Mouse (Mus musculus): ENCODE data around the gene Ccdc142. TPM values are rescaled to one million over a fixed set of nuclear protein-coding genes. Genes with fewer than 3 reads are reported as not detected.

Ccdc142 gene
- polyA plus RNA-seq, 1 experiment from 2014 or later = 1.7 TPM

DNA sequence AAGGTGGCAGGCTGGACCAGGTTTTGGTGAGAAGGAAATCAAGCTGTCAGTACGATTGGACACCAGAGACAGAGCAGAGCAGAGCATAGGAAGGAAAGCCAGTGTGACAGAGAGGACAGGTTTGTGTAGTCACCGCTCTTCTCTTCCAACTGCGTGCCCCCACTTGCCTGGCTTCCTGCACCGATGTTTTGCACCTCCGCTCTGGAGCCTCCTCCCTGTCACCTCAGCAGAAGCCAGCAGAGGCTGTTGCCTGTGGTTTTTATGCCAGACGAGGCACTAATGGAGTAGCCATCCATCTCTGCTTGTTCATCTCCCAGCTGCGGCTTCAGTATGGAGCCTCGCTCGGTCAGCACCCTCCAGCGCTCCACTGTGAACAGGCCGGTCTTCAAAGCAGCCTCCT is 41.5 kb downstream of the Ccdc142 start:
- 68% methylated on average over 11 of the region's 11 CpGs for WGBS
- ATAC-seq = no peak
- H3K4me1 ChIP-seq (ENCODE audit: control insufficient read depth, insufficient read depth, low read length) = peaks cover 21% of the 10 kb centered on the region

DNA sequence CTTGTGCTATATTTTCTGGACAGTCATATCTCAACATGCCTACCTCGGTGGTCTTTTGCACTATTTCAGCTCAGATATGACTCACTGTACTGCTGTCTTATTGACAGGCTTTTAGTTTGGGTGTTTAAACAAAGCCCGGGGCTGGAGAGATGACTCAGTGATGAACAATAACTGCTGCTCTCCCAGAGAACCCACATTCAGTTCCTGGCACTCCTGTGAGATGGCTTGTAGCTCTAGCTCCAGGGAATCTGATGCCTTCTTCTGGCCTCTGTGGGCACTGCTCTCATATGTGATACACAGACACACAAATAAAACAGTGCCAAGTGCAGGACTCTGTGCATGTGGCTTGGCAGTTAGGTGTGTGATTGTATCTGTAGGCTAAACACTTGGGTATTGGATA is 43.8 kb downstream of the Ccdc142 start:
- no peak overlapping the region for H3K9ac ChIP-seq (ENCODE audit: low read depth, low read length)
- H3K4me3 ChIP-seq (ENCODE audit: low read length) = no peak overlapping the region
- 0 out of 2 replicates have a peak, but pooled peaks cover 8% of the 10 kb centered on the region for H3K36me3 ChIP-seq (ENCODE audit: control insufficient read depth, insufficient read depth, low read length)
- no peak overlapping the region for H3K4me2 ChIP-seq (ENCODE audit: low read depth, low read length)
- WGBS = 69% methylated on average over 2 of the region's 2 CpGs
- no peak for ATAC-seq
- no peak overlapping the region for H3K27ac ChIP-seq (ENCODE audit: low read length)
- no peaks in the 10 kb centered on the region for H3K27me3 ChIP-seq (replicated peaks; ENCODE audit: control insufficient read depth, insufficient read depth, low read length)
- peaks cover 12% of the 10 kb centered on the region for H3K4me1 ChIP-seq (ENCODE audit: control insufficient read depth, insufficient read depth, low read length)
- H3K9me3 ChIP-seq (ENCODE audit: control insufficient read depth, low read length) = no peaks in the 10 kb centered on the region

More for the DNA sequence above, 41.5 kb downstream of the Ccdc142 start:
- no peaks in the 10 kb centered on the region for H3K9me3 ChIP-seq (ENCODE audit: control insufficient read depth, low read length)
- H3K4me3 ChIP-seq (ENCODE audit: low read length) = no peak overlapping the region
- H3K27ac ChIP-seq (ENCODE audit: low read length) = no peak overlapping the region
- H3K27me3 ChIP-seq (replicated peaks; ENCODE audit: control insufficient read depth, insufficient read depth, low read length) = no peaks in the 10 kb centered on the region
- H3K4me2 ChIP-seq (ENCODE audit: low read depth, low read length) = no peak overlapping the region; the same call in 1 of the 2 replicates
- H3K36me3 ChIP-seq (ENCODE audit: control insufficient read depth, insufficient read depth, low read length) = peaks cover 6% of the 10 kb centered on the region; the same call in 1 of the 2 replicates
- no peak overlapping the region for H3K9ac ChIP-seq (ENCODE audit: low read depth, low read length)

DNA sequence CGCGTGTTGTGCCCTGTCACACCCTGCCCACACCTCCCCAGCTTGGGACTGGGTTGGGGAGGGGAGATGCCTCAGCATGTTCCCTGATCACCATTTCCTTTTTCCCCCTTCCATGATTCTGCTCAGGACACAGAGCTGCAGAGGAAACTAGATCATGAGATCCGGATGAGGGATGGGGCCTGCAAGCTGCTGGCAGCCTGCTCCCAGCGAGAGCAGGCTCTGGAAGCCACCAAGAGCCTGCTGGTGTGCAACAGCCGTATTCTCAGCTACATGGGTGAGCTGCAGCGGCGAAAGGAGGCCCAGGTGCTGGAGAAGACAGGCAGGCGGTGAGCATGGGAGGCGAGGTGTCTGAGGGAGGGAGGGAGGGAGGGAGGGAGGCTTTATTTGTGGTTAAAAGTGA is 44.4 kb downstream of the Ccdc142 start:
- Histone ChIP-seq H3K9me3 (ENCODE audit: control insufficient read depth, low read length) (no peaks in the 10 kb centered on the region), H3K4me3 (ENCODE audit: low read length) (no peak overlapping the region), H3K27me3 (replicated peaks; ENCODE audit: control insufficient read depth, insufficient read depth, low read length) (no peaks in the 10 kb centered on the region), H3K4me2 (ENCODE audit: low read depth, low read length) (no peak overlapping the region), H3K4me1 (ENCODE audit: control insufficient read depth, insufficient read depth, low read length) (peaks cover 12% of the 10 kb centered on the region), H3K27ac (ENCODE audit: low read length) (no peak overlapping the region), H3K9ac (ENCODE audit: low read depth, low read length) (no peak overlapping the region), H3K36me3 (ENCODE audit: control insufficient read depth, insufficient read depth, low read length) (peaks cover 8% of the 10 kb centered on the region; the same call in 1 of the 2 replicates)
- 70% methylated on average over 9 of the region's 9 CpGs for WGBS
- no peak for ATAC-seq

DNA sequence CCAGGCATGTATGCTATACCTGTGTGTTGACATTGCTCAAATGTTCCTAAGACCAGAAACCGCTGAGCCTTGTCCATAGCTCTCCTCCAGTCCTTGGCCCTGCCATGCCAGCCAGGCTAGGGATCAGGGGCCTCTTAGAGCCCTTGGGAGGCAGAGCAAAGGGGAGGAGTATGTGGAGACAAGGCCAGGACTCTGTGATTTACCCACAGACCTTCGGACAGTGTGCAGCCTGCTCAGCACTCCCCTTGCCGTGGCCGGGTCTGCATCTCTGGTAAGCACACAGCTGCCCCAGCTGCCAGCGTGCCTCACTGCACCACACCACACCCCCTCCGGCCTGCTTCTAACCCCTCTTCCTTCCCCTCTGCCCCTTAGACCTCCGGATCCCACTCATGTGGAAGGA is 45.9 kb downstream of the Ccdc142 start:
- no peak overlapping the region for H3K9ac ChIP-seq (ENCODE audit: low read depth, low read length)
- no peak overlapping the region for H3K27ac ChIP-seq (ENCODE audit: low read length)
- ATAC-seq = no peak
- H3K27me3 ChIP-seq (replicated peaks; ENCODE audit: control insufficient read depth, insufficient read depth, low read length) = no peaks in the 10 kb centered on the region
- no peaks in the 10 kb centered on the region for H3K9me3 ChIP-seq (ENCODE audit: control insufficient read depth, low read length)
- H3K4me2 ChIP-seq (ENCODE audit: low read depth, low read length) = no peak overlapping the region
- 61% methylated on average over 7 of the region's 7 CpGs for WGBS
- H3K36me3 ChIP-seq (ENCODE audit: control insufficient read depth, insufficient read depth, low read length) = peaks cover 8% of the 10 kb centered on the region; the same call in 1 of the 2 replicates
- peaks cover 6% of the 10 kb centered on the region for H3K4me1 ChIP-seq (ENCODE audit: control insufficient read depth, insufficient read depth, low read length)
- no peak overlapping the region for H3K4me3 ChIP-seq (ENCODE audit: low read length)

DNA sequence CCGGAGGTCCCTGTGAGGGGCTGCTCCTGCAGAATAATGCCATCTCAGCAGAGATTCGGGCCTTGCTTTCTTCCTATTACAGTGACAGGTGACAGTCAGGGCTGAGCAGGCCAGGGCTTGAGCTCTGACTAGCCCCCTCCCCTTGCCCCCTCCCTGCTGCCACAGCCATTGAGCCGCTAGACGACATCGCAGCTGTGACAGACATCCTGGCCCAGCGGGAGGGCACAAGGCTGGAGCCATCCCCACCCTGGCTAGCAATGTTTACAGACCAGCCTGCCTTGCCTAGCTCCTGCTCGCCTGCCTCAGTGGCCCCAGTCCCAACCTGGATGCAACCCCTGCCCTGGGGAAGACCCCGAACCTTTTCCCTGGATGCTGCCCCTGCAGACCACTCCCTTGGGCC is 50.3 kb downstream of the Ccdc142 start:
- Histone ChIP-seq H3K27me3 (replicated peaks; ENCODE audit: control insufficient read depth, insufficient read depth, low read length) (no peaks in the 10 kb centered on the region), H3K4me1 (ENCODE audit: control insufficient read depth, insufficient read depth, low read length) (peaks cover 3% of the 10 kb centered on the region; the same call in 1 of the 2 replicates), H3K9me3 (ENCODE audit: control insufficient read depth, low read length) (no peaks in the 10 kb centered on the region), H3K9ac (ENCODE audit: low read depth, low read length) (no peak overlapping the region), H3K4me2 (ENCODE audit: low read depth, low read length) (no peak overlapping the region), H3K36me3 (ENCODE audit: control insufficient read depth, insufficient read depth, low read length) (peaks cover 11% of the 10 kb centered on the region; the same call in 1 of the 2 replicates), H3K4me3 (ENCODE audit: low read length) (no peak overlapping the region), H3K27ac (ENCODE audit: low read length) (no peak overlapping the region)
- no peak for ATAC-seq
- WGBS = 40% methylated on average over 8 of the region's 8 CpGs

DNA sequence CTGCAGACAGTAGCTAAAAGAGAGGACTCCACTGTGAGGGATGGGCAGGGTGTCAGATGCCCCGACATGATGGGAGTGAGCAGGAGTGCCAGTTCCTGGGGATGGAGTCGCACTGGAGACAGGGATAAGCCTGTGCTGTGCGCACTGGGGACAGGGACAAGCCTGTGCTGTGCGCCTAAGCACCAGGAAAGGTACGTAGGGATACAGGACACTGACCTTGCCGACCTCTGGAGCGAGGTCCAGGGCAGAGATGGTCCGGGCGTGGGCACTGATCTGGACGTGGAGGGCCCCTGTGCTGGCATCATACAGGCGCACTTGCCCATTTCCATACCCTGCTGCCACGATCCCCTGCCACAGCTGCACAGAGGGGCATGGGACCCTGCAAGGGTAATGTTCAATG is 51.6 kb downstream of the Ccdc142 start:
- no peak overlapping the region for H3K9ac ChIP-seq (ENCODE audit: low read depth, low read length)
- 81% methylated on average over 12 of the region's 12 CpGs for WGBS
- no peaks in the 10 kb centered on the region for H3K9me3 ChIP-seq (ENCODE audit: control insufficient read depth, low read length)
- no peak overlapping the region for H3K4me2 ChIP-seq (ENCODE audit: low read depth, low read length)
- H3K4me3 ChIP-seq (ENCODE audit: low read length) = no peak overlapping the region
- peaks cover 3% of the 10 kb centered on the region; the same call in 1 of the 2 replicates for H3K4me1 ChIP-seq (ENCODE audit: control insufficient read depth, insufficient read depth, low read length)
- H3K36me3 ChIP-seq (ENCODE audit: control insufficient read depth, insufficient read depth, low read length) = peaks cover 6% of the 10 kb centered on the region; the same call in 1 of the 2 replicates
- no peaks in the 10 kb centered on the region for H3K27me3 ChIP-seq (replicated peaks; ENCODE audit: control insufficient read depth, insufficient read depth, low read length)
- no peak overlapping the region for H3K27ac ChIP-seq (ENCODE audit: low read length)
- no peak for ATAC-seq

DNA sequence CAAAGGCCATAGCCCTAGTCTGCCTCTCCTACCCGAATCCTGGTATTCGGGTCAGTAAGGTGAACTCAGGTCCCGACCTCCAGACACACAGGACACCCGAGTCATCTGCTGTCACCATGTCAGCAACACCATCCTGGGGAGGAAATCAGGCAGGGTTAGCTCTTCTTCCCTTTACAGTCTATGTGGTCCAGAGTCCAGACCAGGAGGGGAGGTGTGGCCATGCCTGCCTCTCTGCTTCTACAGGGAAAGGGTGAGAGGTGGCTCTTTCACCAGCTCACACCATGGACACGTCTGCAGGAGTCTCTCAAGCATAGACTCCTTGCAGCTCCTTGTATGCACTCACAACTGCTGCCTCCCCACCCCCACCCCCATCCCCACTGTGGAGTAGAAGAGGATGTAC is 52.1 kb downstream of the Ccdc142 start:
- H3K9ac ChIP-seq (ENCODE audit: low read depth, low read length) = no peak overlapping the region
- H3K4me3 ChIP-seq (ENCODE audit: low read length) = no peak overlapping the region
- 71% methylated on average over 5 of the region's 5 CpGs for WGBS
- H3K27me3 ChIP-seq (replicated peaks; ENCODE audit: control insufficient read depth, insufficient read depth, low read length) = no peaks in the 10 kb centered on the region
- peaks cover 3% of the 10 kb centered on the region; the same call in 1 of the 2 replicates for H3K4me1 ChIP-seq (ENCODE audit: control insufficient read depth, insufficient read depth, low read length)
- no peak overlapping the region for H3K27ac ChIP-seq (ENCODE audit: low read length)
- no peak overlapping the region for H3K4me2 ChIP-seq (ENCODE audit: low read depth, low read length)
- no peaks in the 10 kb centered on the region for H3K9me3 ChIP-seq (ENCODE audit: control insufficient read depth, low read length)
- peak; percentile 75 for ATAC-seq
- peaks cover 6% of the 10 kb centered on the region; the same call in 1 of the 2 replicates for H3K36me3 ChIP-seq (ENCODE audit: control insufficient read depth, insufficient read depth, low read length)

DNA sequence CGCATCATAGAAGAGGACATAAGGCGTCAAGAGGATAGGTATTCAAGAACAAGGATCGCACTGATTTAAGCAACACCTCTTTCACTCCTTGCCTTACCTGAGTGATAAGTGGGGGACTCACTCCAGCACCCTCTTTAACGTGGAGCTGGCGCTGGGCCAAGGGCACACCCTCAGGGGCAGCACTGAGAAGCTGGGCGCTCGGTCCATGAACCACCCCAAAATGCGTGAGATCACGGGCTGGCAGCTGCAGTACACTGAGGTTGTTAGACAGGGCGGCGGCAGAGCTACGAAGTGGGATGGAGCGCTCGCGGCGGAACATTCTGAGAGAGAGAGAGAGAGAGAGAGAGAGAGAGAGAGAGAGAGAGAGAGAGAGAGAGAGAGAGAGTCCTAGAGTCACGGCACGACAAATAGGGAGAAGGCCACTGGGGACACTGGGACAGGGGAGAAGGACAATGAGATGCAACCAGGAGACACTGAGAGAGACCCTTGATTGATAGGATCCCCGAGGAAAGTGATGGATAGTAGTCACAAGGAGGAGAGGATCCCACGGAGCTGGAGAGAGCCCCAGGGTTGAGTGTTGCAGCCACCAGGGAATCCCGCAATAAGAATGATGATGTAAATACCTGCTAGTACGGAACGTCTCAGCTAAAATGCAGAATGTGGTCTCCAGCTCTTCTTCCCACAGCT is 54.3 kb downstream of the Ccdc142 start:
- no peak; the same call in 1 of the 2 replicates for ATAC-seq
- H3K27ac ChIP-seq (ENCODE audit: low read length) = no peak overlapping the region
- peaks cover 2% of the 10 kb centered on the region; the same call in 1 of the 2 replicates for H3K27me3 ChIP-seq (replicated peaks; ENCODE audit: control insufficient read depth, insufficient read depth, low read length)
- peaks cover 3% of the 10 kb centered on the region; the same call in 1 of the 2 replicates for H3K36me3 ChIP-seq (ENCODE audit: control insufficient read depth, insufficient read depth, low read length)
- H3K4me1 ChIP-seq (ENCODE audit: control insufficient read depth, insufficient read depth, low read length) = peaks cover 3% of the 10 kb centered on the region; the same call in 1 of the 2 replicates
- 10% methylated on average over 23 of the region's 23 CpGs for WGBS
- H3K9ac ChIP-seq (ENCODE audit: low read depth, low read length) = peak overlapping the region; percentile 60
- peak overlapping the region; percentile 64 for H3K4me3 ChIP-seq (ENCODE audit: low read length)
- peak overlapping the region; percentile 91 for H3K4me2 ChIP-seq (ENCODE audit: low read depth, low read length)
- no peaks in the 10 kb centered on the region for H3K9me3 ChIP-seq (ENCODE audit: control insufficient read depth, low read length)

DNA sequence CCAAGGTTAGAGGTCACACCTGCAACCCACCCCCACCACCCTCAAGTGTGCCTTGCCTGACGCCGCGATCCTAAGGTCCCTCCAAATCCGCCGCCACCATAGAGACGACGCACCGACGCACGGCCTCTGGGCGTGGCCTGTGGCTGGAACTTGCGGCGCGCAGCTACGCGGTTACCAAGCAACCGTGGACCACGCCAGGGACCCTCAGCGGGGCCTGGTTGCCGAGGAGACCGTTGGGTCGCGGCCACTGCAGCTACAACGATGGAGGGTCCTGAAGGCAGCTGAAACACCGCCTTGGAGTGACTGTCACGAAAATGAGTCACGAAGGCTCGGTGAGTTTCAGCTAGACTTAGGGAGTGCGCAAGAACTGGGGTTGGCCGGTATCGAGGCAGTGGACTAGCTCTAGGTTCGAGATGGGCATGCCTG is 54.9 kb downstream of the Ccdc142 start, which contains the start of the genes Wdr54 and 1700003E16Rik:
Gene Wdr54, minus strand, starts transcription at position 139 of the 426 bp plus-strand sequence.
Gene 1700003E16Rik, plus strand, starts transcription at position 146 of the 426 bp plus-strand sequence.
- Histone ChIP-seq H3K9ac (ENCODE audit: low read depth, low read length) (peak within 1 kb of the TSS; percentile 60), H3K4me2 (ENCODE audit: low read depth, low read length) (peak within 1 kb of the TSS; percentile 91), H3K4me3 (ENCODE audit: low read length) (peak within 1 kb of the TSS; percentile 64), H3K27me3 (replicated peaks; ENCODE audit: control insufficient read depth, insufficient read depth, low read length) (peaks cover 7% of the 10 kb centered on the region; the same call in 1 of the 2 replicates), H3K36me3 (ENCODE audit: control insufficient read depth, insufficient read depth, low read length) (0 out of 2 replicates have a peak, but pooled peaks cover 3% of the 10 kb centered on the region), H3K9me3 (ENCODE audit: control insufficient read depth, low read length) (no peaks in the 10 kb centered on the region), H3K27ac (ENCODE audit: low read length) (no peak within 1 kb of the TSS), H3K4me1 (ENCODE audit: control insufficient read depth, insufficient read depth, low read length) (peaks cover 3% of the 10 kb centered on the region; the same call in 1 of the 2 replicates)
- WGBS = 2% methylated on average over 32 of the region's 32 CpGs
- peak; percentile 69 for ATAC-seq
